Mouse (Mus musculus) thymus, postnatal 4 days (tissue): ENCODE measurements around the gene Plxdc1.

Source experiments
- DNase-seq: peaks from one replicate; pipeline ENCODE4 v3.0.0; 2021

Plxdc1 gene

DNA sequence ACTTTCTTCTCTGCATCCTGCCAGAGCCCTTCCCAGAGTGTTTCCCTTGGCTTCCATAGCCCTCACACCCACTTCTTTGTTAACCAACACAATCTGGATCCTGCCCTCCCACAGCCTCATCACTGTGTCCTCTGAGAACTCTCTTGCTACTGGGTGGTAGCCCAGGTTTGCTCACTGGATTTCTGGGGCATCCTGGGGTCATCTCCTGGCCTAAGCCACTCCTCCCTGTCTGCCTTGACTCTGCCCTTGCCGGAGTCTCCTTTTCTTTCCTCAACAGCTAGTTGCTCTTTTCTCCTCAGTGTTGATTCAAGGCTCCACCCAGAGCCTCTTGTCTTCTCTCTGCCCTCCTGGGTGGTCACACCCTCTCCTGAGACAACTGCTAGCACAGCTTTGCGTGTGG, 80.3 kb downstream of the Plxdc1 start:
- no peak for DNase-seq

DNA sequence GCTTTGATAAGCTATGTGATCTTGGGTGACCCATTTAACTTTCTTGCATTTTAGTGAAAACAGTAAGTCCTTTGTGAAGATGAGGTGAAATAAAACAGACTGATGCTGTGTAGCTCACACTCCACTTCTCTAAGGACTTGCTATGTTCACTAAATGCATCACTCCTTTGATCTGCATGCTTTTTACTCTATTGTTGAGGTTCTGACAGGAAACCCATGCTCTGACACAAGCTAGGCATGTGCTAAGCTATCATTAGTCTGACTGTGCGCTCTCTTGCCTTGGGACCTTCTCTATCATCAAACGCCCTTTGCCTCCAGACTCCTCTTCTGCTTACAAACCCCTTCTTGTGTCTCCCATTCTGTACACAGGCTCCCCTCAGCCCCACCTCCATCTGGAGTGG, 80.7 kb downstream of the Plxdc1 start:
- DNase-seq = no peak

DNA sequence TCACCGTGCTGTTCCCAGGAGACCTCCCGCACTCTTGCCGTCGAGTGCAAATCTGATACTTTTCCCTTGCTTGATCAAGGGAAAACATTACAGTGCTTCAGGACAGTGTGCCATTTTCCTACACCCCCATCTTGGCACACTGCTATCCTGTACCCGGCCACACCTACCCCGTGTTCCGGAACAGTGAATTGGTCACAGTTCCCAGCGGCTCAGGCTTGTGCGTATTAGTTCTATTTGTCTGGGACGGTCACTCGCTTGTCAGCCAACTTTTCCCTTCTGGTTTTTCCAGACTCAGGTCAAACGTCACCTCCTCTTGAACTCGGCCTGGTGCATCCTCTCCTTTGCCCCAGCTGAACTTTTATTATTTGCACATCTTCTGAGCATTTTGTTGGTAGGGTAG, 81.4 kb downstream of the Plxdc1 start:
- DNase-seq = no peak

DNA sequence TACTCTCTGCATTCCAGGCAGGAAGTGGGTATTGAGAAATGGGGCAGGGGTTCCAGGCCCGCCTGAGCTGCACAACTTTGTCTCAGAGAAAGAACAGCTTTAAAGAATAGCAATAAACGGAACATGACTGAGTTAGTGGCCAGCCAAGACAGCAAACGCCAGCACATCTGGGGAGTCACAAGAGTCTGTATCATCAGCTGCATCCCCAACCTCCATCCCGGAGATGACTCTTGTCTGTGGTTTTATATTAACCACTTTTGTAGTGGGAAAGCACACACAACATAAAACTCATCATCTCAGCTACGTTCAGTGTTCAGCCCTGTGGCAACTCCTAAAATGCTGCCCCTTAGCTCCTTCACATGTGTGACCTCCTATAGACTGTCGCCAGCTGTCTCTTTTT, 84.4 kb downstream of the Plxdc1 start:
- DNase-seq = no peak

DNA sequence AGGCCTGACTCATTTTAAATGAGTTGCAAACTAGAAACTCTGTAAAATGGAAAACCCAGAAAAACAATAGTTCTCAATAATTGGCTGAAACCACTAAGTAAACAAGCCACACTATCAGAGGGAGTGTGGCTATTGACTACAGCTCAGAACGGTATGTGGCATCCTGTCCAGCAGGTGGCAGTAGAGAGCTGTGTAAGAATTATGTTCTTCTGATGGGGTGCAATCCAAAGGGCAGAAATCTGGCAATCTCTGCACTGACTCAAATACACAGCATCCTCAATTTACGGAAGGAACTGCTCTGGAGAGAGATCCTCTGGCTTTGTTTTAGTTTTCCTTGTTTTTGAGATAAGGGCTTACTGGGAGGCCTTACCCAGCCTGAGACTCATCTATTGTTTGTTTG, 86.4 kb downstream of the Plxdc1 start:
- peak; percentile 90 for DNase-seq

DNA sequence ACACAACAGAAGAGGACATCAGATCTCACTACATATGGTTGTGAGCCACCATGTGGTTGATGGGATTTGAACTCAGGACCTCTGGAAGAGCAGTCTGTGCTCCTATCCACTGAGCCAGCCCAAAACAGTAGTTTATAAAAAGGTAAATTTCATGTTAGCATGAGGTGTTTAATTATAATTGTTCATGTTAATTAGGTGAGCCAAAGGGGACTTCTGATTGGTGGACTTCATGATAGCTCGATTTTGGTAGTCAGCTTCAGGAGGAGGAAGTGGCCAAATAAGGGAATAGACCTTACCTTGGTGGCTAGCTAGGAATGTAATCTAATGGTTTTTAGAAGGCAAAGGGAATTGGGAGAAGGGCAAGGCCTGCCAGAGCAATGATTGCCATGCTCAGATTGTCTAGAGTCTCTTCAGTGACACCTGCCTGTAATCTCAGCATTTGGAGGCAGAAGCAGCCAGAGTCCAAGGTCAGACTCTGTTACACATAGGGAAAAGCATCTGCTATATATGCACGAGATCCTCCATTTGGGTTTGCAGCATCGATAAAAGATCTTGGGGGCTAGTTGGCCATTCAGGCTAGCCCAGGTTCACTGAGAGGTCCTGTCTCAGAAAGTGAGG, 88.6 kb downstream of the Plxdc1 start:
- no peak for DNase-seq

DNA sequence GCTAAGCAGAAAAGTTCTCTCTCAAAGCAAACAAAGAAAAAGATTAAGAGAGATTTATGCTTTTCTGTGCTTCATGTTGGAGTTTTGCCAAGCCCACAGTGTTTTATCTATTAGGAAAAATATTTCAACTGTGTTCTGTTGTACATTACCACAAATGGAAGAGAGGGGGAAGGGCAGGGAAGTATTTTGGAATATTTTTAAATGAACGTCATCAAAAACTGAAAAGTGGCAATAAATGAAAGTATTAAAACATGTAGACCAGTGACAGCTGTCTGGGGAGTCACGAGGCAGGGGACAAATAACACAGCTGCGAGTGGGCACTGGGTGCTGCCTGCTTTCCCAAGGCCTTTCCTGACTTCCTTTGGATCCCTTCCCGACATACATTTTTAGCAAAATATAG, 89.6 kb downstream of the Plxdc1 start:
- DNase-seq = no peak

DNA sequence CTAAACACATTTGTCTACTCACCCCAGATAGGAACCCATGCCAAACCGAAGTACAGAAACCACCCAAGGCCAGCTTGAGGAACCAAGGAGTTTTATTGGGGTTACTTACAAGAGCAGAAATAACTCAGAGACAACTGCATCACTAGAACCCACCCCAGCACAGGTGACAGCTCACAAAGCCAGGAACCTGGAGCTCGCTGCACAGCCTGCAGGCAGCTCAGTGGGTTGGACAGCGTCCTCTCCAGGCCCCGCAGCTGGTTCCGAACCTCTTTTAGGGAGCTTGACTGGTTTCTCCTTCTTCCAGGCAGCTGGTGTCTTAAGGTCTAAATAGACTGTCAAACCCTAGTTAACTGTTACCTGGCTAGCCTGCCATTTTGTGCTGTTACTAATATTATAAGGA, 94.4 kb downstream of the Plxdc1 start:
- DNase-seq = no peak

DNA sequence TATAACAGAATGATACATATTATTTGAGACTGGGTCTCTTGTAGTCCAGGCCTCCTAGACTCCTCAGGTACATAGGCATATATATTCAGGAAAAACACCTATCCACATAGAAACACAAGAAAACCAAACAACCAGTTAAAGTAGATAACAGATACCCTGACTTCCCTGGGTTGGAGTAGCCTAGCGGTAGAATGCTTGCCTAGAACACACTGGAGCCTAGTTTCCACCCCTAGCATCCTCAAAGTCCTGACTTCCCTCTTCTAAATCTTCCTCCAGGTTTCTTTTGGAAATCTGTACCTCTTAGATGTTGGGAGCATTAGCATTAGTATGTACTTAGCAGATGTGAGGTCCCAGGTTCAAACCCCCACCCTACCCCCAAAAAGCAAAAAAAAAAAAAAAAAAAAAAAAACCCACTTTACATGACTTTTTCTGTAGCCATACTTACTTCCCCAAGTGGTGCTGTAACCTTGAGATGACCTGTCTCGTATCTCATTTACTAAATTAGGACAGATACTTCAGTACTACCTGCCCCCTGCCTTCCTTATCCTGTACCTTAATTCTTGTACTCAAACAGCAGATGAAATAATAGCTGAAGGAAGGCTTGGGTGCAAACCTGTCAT, 100.8 kb downstream of the Plxdc1 start:
- DNase-seq = no peak

DNA sequence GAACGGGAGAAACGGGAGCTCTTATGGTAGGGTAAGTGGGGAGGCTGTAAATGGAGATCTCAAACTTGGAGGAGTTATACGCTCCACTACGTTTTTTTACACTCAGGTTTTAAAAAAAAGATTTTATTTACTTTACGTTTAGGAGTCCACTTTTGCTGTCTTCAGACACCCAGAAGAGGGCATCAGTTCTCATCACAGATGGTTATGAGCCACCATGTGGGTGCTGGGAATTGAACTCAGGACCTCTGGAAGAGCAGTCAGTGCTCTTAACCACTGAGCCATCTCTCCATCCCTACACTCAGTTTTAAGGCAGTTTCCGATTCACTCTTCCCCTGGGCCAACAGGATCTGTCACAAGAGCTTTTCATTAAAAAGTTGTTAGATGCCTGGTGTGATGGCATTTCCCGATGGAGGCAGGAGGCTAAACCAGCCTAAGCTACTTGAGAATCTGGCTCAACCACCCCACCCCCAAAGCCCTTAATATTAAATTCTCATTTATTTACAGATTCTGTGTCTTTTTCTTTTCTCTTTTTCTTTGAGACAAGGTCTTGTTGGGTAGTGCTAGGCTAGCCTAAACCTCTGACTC, 101.6 kb downstream of the Plxdc1 start:
- DNase-seq = no peak

DNA sequence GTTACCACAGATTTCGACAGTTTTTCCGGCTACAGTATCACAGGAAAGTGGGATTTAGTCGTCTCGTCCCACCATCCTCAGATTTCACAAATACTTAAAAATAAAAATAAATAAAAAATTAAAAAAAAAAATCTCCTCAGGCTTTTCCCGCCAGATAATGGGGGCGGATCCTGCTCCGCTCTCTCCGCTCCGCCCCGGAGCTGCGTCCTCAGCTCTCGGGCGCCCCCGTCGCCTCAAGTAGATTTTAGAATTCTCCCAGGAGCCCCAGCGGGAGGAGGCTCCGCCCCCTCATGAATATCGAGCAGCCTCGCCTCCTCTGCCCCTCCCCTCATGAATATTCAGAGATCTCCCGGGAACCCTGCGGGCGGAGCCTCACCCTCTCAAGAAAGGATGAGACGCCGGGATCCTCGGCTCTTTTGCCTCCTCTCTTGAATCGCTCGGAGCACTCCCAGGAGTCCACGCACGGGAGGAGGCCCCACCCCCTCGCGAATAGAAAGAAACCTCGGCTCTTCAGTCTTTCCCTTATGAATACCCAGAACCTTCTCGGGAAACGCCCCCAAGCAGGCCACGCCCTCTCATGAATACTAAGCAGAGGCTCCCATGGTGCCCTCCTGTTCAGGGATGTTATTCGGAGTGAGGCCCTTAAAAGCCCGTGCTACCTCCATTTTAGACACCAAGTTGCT, 102.2 kb downstream of the Plxdc1 start, which contains the start of gene Fbxo47:
Gene Fbxo47 (minus strand): TSS at position 237 of the 683 bp plus-strand sequence.
- DNase-seq = peak; percentile 97

DNA sequence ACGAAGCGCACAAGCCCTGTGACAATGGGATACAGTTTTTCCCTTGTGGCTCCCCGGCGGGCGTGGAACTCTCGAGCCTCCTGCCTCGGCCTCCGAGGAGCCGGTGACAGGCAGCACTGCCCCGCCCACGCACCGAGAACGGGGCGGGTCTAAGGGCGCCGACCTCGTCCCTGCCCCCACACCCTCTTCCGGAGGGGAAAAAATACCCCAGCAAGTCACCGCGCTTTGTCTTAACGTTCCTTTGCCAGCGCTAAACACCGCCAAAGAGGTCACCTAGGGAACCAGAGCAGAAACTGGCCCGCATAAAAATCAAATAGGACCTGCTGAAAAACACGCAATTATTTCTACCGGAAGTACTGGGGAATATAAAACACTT, 102.7 kb downstream of the Plxdc1 start:
- peak; percentile 90 for DNase-seq

DNA sequence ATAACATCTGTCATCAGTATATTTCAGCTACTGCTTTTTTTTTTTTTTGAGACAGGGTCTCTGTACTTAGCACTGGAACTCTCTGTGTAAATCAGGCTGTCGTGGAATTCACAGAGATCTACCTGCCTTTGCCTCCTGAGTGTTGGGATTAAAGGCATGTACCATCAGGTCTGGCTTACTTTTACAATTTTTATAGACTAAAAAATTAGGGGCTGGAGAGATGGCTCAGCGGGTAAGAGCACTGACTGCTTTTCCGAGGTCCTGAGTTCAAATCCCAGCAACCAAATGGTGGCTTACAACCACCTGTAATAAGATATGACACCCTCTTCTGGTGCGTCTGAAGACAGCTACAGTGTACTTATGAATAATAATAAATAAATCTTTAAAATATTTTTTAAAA, 105.9 kb downstream of the Plxdc1 start:
- DNase-seq = no peak

DNA sequence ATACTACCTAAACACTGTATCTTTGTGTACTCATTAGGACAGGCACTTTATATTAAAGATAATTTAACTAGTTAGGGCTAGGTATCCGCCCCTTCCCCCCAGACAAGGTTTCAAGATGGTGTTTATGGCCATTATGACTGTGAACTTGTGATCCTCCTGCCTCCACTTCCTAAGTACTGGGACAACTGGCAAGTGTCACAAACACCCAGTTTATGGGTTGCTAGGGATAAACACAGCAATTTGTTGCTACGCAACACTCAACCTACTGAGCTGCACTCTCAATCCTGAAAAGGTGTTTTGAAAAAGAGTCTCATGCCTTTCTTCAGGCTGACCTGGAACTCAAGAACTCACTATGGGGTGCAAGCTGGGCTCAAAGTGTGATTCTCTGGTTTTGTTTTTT, 108.9 kb downstream of the Plxdc1 start:
- DNase-seq = no peak

DNA sequence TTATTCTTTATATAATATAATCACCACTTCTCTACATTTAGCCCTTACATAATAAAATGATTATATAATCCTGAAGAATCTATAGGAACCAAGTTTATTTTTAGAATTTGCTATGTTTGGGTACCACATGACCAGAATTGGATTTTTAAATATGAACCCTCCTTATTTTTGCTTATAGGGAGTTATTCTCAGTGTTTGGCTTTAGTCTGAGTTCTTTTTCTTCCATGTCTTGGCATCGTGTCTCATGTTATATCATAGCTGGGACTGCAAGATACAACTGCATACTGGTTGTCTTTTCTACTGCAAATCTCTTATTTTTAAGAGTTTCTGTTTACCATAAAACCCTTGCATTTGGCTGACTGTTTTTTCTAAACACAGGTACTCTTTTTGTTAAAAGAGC, 111.8 kb downstream of the Plxdc1 start:
- DNase-seq = no peak
